Mouse (Mus musculus): ENCODE data around the gene Wdfy3.
"Not testable (repeated sequence)": the region's sequence is repeated elsewhere in the genome, so short reads cannot be mapped to it uniquely, and the experiment has no call there.

Gene Wdfy3

GRCm38 (mm10) chr5:101996036-101996735 is 73.5 kb downstream of the Wdfy3 start:
- DNase-seq, result no peak

GRCm38 (mm10) chr5:101995451-101995995 is 74.2 kb downstream of the Wdfy3 start:
- DNase-seq, result no peak

GRCm38 (mm10) chr5:101993996-101994395 is 75.7 kb downstream of the Wdfy3 start:
- DNase-seq, result no peak

- peak; percentile 37 for DNase-seq
Observed at GRCm38 (mm10) chr5:101992969-101993670, 76.6 kb downstream of the Wdfy3 start.

- DNase-seq, result no peak
Observed at GRCm38 (mm10) chr5:101990298-101990845, 79.3 kb downstream of the Wdfy3 start.

GRCm38 (mm10) chr5:101988476-101988875 is 81.2 kb downstream of the Wdfy3 start:
- no peak for DNase-seq

GRCm38 (mm10) chr5:101986694-101987093 is 83.0 kb downstream of the Wdfy3 start:
- DNase-seq, result no peak

GRCm38 (mm10) chr5:101982239-101982638 is 87.5 kb downstream of the Wdfy3 start:
- no peak for DNase-seq

GRCm38 (mm10) chr5:101979594-101979993 is 90.1 kb downstream of the Wdfy3 start:
- DNase-seq, result no peak

GRCm38 (mm10) chr5:101972594-101972993 is 97.1 kb downstream of the Wdfy3 start:
- DNase-seq, result not testable (repeated sequence)

GRCm38 (mm10) chr5:101968153-101968851 is 101.4 kb downstream of the Wdfy3 start:
- DNase-seq, result peak; percentile 43

GRCm38 (mm10) chr5:101967832-101968152 is 101.9 kb downstream of the Wdfy3 start:
- DNase-seq, result no peak

- no peak for DNase-seq
Observed at GRCm38 (mm10) chr5:101962824-101963223, 106.9 kb downstream of the Wdfy3 start.

GRCm38 (mm10) chr5:101959369-101959768 is 110.4 kb downstream of the Wdfy3 start:
- no peak for DNase-seq

GRCm38 (mm10) chr5:101958941-101959340 is 110.8 kb downstream of the Wdfy3 start:
- no peak for DNase-seq

- no peak for DNase-seq
Observed at GRCm38 (mm10) chr5:101957419-101957818, 112.3 kb downstream of the Wdfy3 start.

- no peak for DNase-seq
Observed at GRCm38 (mm10) chr5:101954393-101955340, 115.1 kb downstream of the Wdfy3 start.

GRCm38 (mm10) chr5:101951918-101952317 is 117.8 kb downstream of the Wdfy3 start:
- no peak for DNase-seq

- no peak for DNase-seq
Observed at GRCm38 (mm10) chr5:101949323-101949722, 120.4 kb downstream of the Wdfy3 start.

GRCm38 (mm10) chr5:101948641-101949040 is 121.1 kb downstream of the Wdfy3 start:
- DNase-seq, result no peak

- no peak for DNase-seq
Observed at GRCm38 (mm10) chr5:101945731-101946130, 124.0 kb downstream of the Wdfy3 start.

All from kidney, adult 18-20 months (tissue).